Mouse (Mus musculus) liver, embryonic 12.5 days (tissue): Measurements from ENCODE around the gene Zfp456. TPM values are rescaled to one million over a fixed set of nuclear protein-coding genes. Genes with fewer than 3 reads are reported as not detected.

Experiments
- ATAC-seq: fragments of 200-750 bp; cut with Nextera tagmentation; 2 replicates; pipeline ENCODE4 v1.8.0; 2017; ENCODE audit warnings: moderate number of reproducible peaks, mild to moderate bottlenecking, moderate library complexity
- H3K27ac ChIP-seq: fragments of 300-500 bp; sonication (generic); 2 replicates; pipeline ENCODE4 v1.5.1; 2016; ENCODE audit warnings: mild to moderate bottlenecking
- H3K27me3 ChIP-seq: fragments of 300-500 bp; sonication (generic); replicated peaks from 2 replicates; pipeline ENCODE4 v1.6.1; 2016; ENCODE audit warnings: mild to moderate bottlenecking, moderate library complexity
- H3K36me3 ChIP-seq: fragments of 300-500 bp; sonication (generic); 2 replicates; pipeline ENCODE4 v1.6.1; 2016; ENCODE audit warnings: mild to moderate bottlenecking, moderate library complexity
- H3K4me1 ChIP-seq: fragments of 300-500 bp; sonication (generic); 2 replicates; pipeline ENCODE4 v1.6.1; 2016
- H3K4me2 ChIP-seq: fragments of 300-500 bp; sonication (generic); 2 replicates; pipeline ENCODE4 v1.6.1; 2016; ENCODE audit warnings: mild to moderate bottlenecking, moderate library complexity
- H3K4me3 ChIP-seq: fragments of 300-500 bp; sonication (generic); 2 replicates; pipeline ENCODE4 v1.5.1; 2016; ENCODE audit warnings: mild to moderate bottlenecking, moderate library complexity
- H3K9ac ChIP-seq: fragments of 300-500 bp; sonication (generic); 2 replicates; pipeline ENCODE4 v1.6.1; 2016; ENCODE audit warnings: mild to moderate bottlenecking, moderate library complexity
- H3K9me3 ChIP-seq: fragments of 300-500 bp; sonication (generic); replicated peaks from 2 replicates; pipeline ENCODE4 v1.6.1; 2016; ENCODE audit warnings: mild to moderate bottlenecking, moderate library complexity
- WGBS: fragments of 180-500 bp; shearing (Covaris S2); methylation state at CpG from one replicate; pipeline ENCODE4 v1.1.7; 2016; ENCODE audit not compliant: insufficient replicate concordance; 5-methylcytosine and 5-hydroxymethylcytosine counted together
- polyA plus RNA-seq: library from polyadenylated mRNA; unstranded; fragments of >200 nt; fragmentation: Nextera tagmentation; extraction: Ambion mirVana; gene quantifications from 2 replicates; pipeline ENCODE4 v1.2.1, GENCODE M21; 2016

Gene Zfp456
- polyA plus RNA-seq, 1 experiment from 2014 or later = 0.85 TPM

DNA sequence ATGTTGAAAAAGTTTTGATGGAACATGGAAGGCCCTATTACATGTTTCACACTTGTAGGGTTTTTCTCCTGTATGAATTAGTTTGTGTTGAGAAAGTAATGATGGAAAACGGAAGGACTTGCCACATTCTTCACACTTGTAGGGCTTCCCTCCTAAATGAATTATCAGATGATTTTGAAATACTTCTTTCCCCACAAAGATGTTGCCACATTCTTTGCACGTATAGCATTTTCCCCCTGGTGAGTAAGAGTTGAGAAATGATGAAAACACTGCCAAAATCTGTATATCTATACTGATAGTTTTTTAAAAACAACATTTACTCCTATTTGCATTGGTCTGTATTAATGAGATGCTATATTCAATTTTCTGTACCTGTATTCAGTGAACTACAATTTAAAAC lies 32.2 kb downstream of the Zfp456 start:
- Histone ChIP-seq H3K4me1 (no peaks in the 10 kb centered on the region), H3K4me3 (no peak overlapping the region), H3K27me3 (no peaks in the 10 kb centered on the region), H3K9me3 (no peaks in the 10 kb centered on the region), H3K27ac (no peak overlapping the region), H3K4me2 (no peak overlapping the region), H3K9ac (no peak overlapping the region), H3K36me3 (peaks cover 36% of the 10 kb centered on the region)
- no peak for ATAC-seq
- WGBS = 80% methylated on average over 2 of the region's 2 CpGs

DNA sequence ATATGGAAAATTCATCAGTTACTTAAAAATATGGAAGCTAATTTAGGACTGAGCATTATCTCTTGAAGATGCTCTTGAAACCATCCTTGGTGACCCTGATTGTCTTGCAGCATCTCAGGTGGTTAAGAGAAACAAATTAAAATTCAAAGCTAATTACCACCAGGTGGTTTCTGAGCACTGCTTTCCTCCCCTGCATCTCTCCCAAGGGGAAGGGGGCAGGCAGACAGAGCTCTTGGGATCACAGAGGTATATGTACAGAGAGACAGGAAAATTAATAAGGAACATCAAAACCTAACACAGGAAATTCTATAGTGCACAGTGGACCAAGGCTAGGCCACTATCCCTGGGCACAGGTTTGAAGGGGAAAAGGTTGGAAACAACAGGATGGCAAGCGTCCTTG lies 42.7 kb downstream of the Zfp456 start:
- WGBS = 45% methylated on average over 1 of the region's 1 CpGs

DNA sequence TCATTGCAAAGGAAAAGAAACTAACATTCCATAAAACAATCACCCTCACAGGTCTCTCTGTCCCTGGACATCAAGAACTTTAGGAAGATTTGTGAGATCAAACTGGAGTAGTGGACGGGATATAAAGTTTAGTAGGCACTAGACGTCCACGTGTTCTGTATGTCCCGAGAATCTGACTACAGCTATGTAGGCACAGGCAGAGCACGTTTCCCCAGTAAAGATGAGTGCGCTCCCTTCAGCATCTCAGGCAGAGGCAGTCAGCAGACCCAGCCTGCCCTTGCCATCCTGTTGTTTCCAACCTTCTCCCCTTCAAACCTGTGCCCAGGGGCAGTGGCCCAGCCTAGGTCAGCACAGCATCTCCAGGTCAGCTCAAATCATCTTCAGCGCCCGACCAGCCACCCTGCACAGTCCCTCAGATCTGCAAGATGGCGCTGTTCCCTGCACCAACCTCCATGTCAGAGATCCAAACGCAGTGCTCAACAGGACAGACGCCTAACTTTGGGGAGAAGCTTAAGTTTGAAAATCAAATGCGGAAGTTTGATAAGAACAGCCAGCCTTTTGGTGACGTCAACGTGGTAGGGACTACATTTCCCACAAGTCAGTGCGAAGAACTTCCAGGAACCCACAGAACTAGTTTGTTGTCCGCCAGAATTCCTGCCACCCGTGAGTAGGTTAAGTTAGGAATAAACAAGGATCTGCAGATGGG lies 43.4 kb downstream of the Zfp456 start, which contains the start of gene Zfp595:
Zfp595 (minus strand) TSS at position 552 of the 706 bp plus-strand sequence.
- peak within 1 kb of the TSS; percentile 75 for H3K27ac ChIP-seq
- no peaks in the 10 kb centered on the region for H3K27me3 ChIP-seq
- peaks cover 15% of the 10 kb centered on the region; the same call in 1 of the 2 replicates for H3K4me1 ChIP-seq
- WGBS = 18% methylated on average over 17 of the region's 17 CpGs
- H3K4me2 ChIP-seq = peak within 1 kb of the TSS; percentile 81
- peak; percentile 92 for ATAC-seq
- H3K9ac ChIP-seq = peak within 1 kb of the TSS; percentile 69
- H3K9me3 ChIP-seq = no peaks in the 10 kb centered on the region
- no peaks in the 10 kb centered on the region for H3K36me3 ChIP-seq
- peak within 1 kb of the TSS; percentile 66 for H3K4me3 ChIP-seq

More for the DNA sequence above, 42.7 kb downstream of the Zfp456 start:
- peaks cover 15% of the 10 kb centered on the region; the same call in 1 of the 2 replicates for H3K4me1 ChIP-seq
- H3K9me3 ChIP-seq = no peaks in the 10 kb centered on the region
- peak overlapping the region; percentile 69 for H3K9ac ChIP-seq
- no peak for ATAC-seq
- H3K27me3 ChIP-seq = no peaks in the 10 kb centered on the region
- H3K4me3 ChIP-seq = peak overlapping the region; percentile 66
- no peaks in the 10 kb centered on the region for H3K36me3 ChIP-seq
- H3K4me2 ChIP-seq = peak overlapping the region; percentile 81
- H3K27ac ChIP-seq = peak overlapping the region; percentile 75

Other genes with a start within 250 kb of the Zfp456 start
- 1.9 and 2.6 TPM in 2 replicates for gene Rsl1, start 202.6 kb downstream of the Zfp456 start, polyA plus RNA-seq
- gene Zfp455, start 181.3 kb downstream of the Zfp456 start, polyA plus RNA-seq = 0.35 and 0.62 TPM in 2 replicates
- 0.74 and 0.92 TPM in 2 replicates for gene Zfp458, start 97.3 kb downstream of the Zfp456 start, polyA plus RNA-seq
- gene Zfp457, start 69.3 kb downstream of the Zfp456 start, polyA plus RNA-seq = 0.15 and 0.35 TPM in 2 replicates
- 1.1 TPM in 2 replicates for gene Zfp595, start 43.2 kb downstream of the Zfp456 start, polyA plus RNA-seq
- 0.26 and 0.38 TPM in 2 replicates for gene Gm28044, start 15.3 kb downstream of the Zfp456 start, polyA plus RNA-seq
- gene Zfp953, start 15.2 kb downstream of the Zfp456 start, polyA plus RNA-seq = 0.82 and 1.1 TPM in 2 replicates
- gene Gm28041, start 77 bp downstream of the Zfp456 start, polyA plus RNA-seq = 0.50 TPM in 1 of 2 replicates, not detected in the other
- gene Zfp429, start 24.0 kb upstream of the Zfp456 start, polyA plus RNA-seq = 1.6 and 3.1 TPM in 2 replicates
- gene Zfp459, start 45.6 kb upstream of the Zfp456 start, polyA plus RNA-seq = 0.05 and 1.6 TPM in 2 replicates
- 5.5 and 6.6 TPM in 2 replicates for gene Zfp874a, start 75.8 kb upstream of the Zfp456 start, polyA plus RNA-seq
- 1.9 and 3.3 TPM in 2 replicates for gene Zfp874b, start 108.4 kb upstream of the Zfp456 start, polyA plus RNA-seq
- gene Zfp58, start 124.7 kb upstream of the Zfp456 start, polyA plus RNA-seq = 4.1 TPM in 2 replicates
- gene Gm26965, start 150.3 kb upstream of the Zfp456 start, polyA plus RNA-seq = not detected in 2 replicates
- gene Zfp87, start 150.4 kb upstream of the Zfp456 start, polyA plus RNA-seq = 9.4 and 9.7 TPM in 2 replicates
- 6.8 TPM in 2 replicates for gene Zfp748, start 178.0 kb upstream of the Zfp456 start, polyA plus RNA-seq
- gene Zfp729b, start 233.9 kb upstream of the Zfp456 start, polyA plus RNA-seq = 1.9 and 2.0 TPM in 2 replicates